Mouse (Mus musculus) forebrain, postnatal 0 days (tissue): ENCODE data around the gene Plxna4. TPM values are rescaled to one million over a fixed set of nuclear protein-coding genes. Genes with fewer than 3 reads are reported as not detected.
"Not testable (repeated sequence)": the region's sequence is repeated elsewhere in the genome, so short reads cannot be mapped to it uniquely, and the experiment has no call there.

Experiments
- ATAC-seq: fragments of 200-750 bp; cut with Nextera tagmentation; 2 replicates; pipeline ENCODE4 v1.8.0; 2017; ENCODE audit warnings: mild to moderate bottlenecking, moderate library complexity
- DNase-seq: peaks from one replicate; pipeline ENCODE4 v3.0.0-alpha.2; 2015
- H3K27ac ChIP-seq: fragments of 300-500 bp; sonication (generic); 2 replicates; pipeline ENCODE4 v1.5.1; 2014; ENCODE audit warnings: low read depth, mild to moderate bottlenecking, antibody characterized with exemption, low read length, moderate library complexity, mixed read lengths
- H3K27me3 ChIP-seq: fragments of 300-500 bp; sonication (generic); 2 replicates; pipeline ENCODE4 v1.6.1; 2014; ENCODE audit warnings: mild to moderate bottlenecking, low read length, mixed read lengths; ENCODE audit not compliant: insufficient read depth
- H3K36me3 ChIP-seq: fragments of 300-500 bp; sonication (generic); 2 replicates; pipeline ENCODE4 v1.6.1; 2014; ENCODE audit warnings: mild to moderate bottlenecking, moderate library complexity; ENCODE audit not compliant: insufficient read depth
- H3K4me1 ChIP-seq: fragments of 300-500 bp; sonication (generic); 2 replicates; pipeline ENCODE4 v1.6.1; 2014; ENCODE audit warnings: antibody characterized with exemption; ENCODE audit not compliant: insufficient read depth
- H3K4me2 ChIP-seq: fragments of 300-500 bp; sonication (generic); 2 replicates; pipeline ENCODE4 v1.6.1; 2014; ENCODE audit warnings: low read depth, mild to moderate bottlenecking, moderate library complexity
- H3K4me3 ChIP-seq: fragments of 300-500 bp; sonication (generic); 2 replicates; pipeline ENCODE4 v1.5.1; 2014; ENCODE audit warnings: low read depth, low read length, mixed read lengths
- H3K9ac ChIP-seq: fragments of 300-500 bp; sonication (generic); 2 replicates; pipeline ENCODE4 v1.6.1; 2014; ENCODE audit warnings: mild to moderate bottlenecking
- H3K9me3 ChIP-seq: fragments of 300-500 bp; sonication (generic); 2 replicates; pipeline ENCODE4 v1.6.1; 2016; ENCODE audit warnings: low read length
- CTCF ChIP-seq: sonication (generic); IDR thresholded peaks from 2 replicates; pipeline ENCODE4 v1.5.1; 2016; ENCODE audit warnings: antibody characterized with exemption, control low read depth, low read depth
- WGBS: fragments of 180-500 bp; shearing (Covaris S2); extraction: QIAGEN DNeasy Blood & Tissue Kit; methylation state at CpG from one replicate; pipeline ENCODE4 v1.1.7; 2014; 5-methylcytosine and 5-hydroxymethylcytosine counted together
- polyA plus RNA-seq: library from polyadenylated mRNA; unstranded; fragments of >200 nt; fragmentation: Nextera tagmentation; extraction: Ambion mirVana; gene quantifications from 2 replicates; pipeline ENCODE4 v1.2.1, GENCODE M21; 2015
- total RNA-seq: library from RNA; depleted of rRNA; stranded (reverse); fragments of >200 nt; gene quantifications from 2 replicates; pipeline ENCODE4 v1.2.3, GENCODE M21; 2014

The Plxna4 gene
- total and polyA plus RNA-seq, 2 experiments from 2014 or later: 12.0 to 51.5 TPM

- WGBS: 95% methylated on average over 3 of the region's 3 CpGs
- ATAC-seq (no peak), DNase-seq (no peak)
- no peak overlapping the region for H3K9ac ChIP-seq
- H3K36me3 ChIP-seq: peaks cover 13% of the 10 kb centered on the region
- no peak overlapping the region for H3K4me2 ChIP-seq
- peaks cover 4% of the 10 kb centered on the region; the same call in 1 of the 2 replicates for H3K4me1 ChIP-seq
- H3K27me3 ChIP-seq: no peaks in the 10 kb centered on the region
- H3K9me3 ChIP-seq: no peaks in the 10 kb centered on the region
- no peak overlapping the region for H3K4me3 ChIP-seq
- H3K27ac ChIP-seq: no peak overlapping the region
- TF ChIP-seq CTCF: no peak
These were observed 69.4 kb downstream of the Plxna4 start for GRCm38 (mm10) chr6:32518617-32519016.

- no peaks in the 10 kb centered on the region for H3K4me1 ChIP-seq
- TF ChIP-seq CTCF: no peak
- no peak overlapping the region for H3K27ac ChIP-seq
- no peaks in the 10 kb centered on the region for H3K27me3 ChIP-seq
- H3K9me3 ChIP-seq: no peaks in the 10 kb centered on the region
- H3K4me2 ChIP-seq: no peak overlapping the region
- H3K36me3 ChIP-seq: peaks cover 17% of the 10 kb centered on the region
- ATAC-seq: peak; percentile 43; the same call in 1 of the 2 replicates
- 26% methylated on average over 6 of the region's 6 CpGs for WGBS
- H3K9ac ChIP-seq: no peak overlapping the region
- peak; percentile 29 for DNase-seq
- no peak overlapping the region for H3K4me3 ChIP-seq
These were observed 73.9 kb downstream of the Plxna4 start for GRCm38 (mm10) chr6:32514096-32514495.

- WGBS: 92% methylated on average over 1 of the region's 1 CpGs
- Histone ChIP-seq H3K4me2 (no peak overlapping the region), H3K36me3 (peaks cover 12% of the 10 kb centered on the region), H3K4me3 (no peak overlapping the region), H3K4me1 (no peaks in the 10 kb centered on the region), H3K27ac (no peak overlapping the region), H3K9me3 (no peaks in the 10 kb centered on the region), H3K27me3 (no peaks in the 10 kb centered on the region), H3K9ac (no peak overlapping the region)
- ATAC-seq (no peak), DNase-seq (no peak)
- TF ChIP-seq CTCF: no peak
These were observed 76.0 kb downstream of the Plxna4 start for GRCm38 (mm10) chr6:32512010-32512409.

- no peak overlapping the region for H3K27ac ChIP-seq
- 84% methylated on average over 7 of the region's 7 CpGs for WGBS
- DNase-seq (no peak), ATAC-seq (0 out of 2 replicates have a peak, but pooled peaks have one; percentile 10)
- peaks cover 4% of the 10 kb centered on the region; the same call in 1 of the 2 replicates for H3K36me3 ChIP-seq
- no peaks in the 10 kb centered on the region for H3K4me1 ChIP-seq
- no peak overlapping the region for H3K4me3 ChIP-seq
- no peaks in the 10 kb centered on the region for H3K27me3 ChIP-seq
- H3K4me2 ChIP-seq: no peak overlapping the region
- no peak for TF ChIP-seq CTCF
- H3K9me3 ChIP-seq: no peaks in the 10 kb centered on the region
- H3K9ac ChIP-seq: no peak overlapping the region
These were observed 77.1 kb downstream of the Plxna4 start for GRCm38 (mm10) chr6:32510924-32511323.

GRCm38 (mm10) chr6:32510491-32510890 is 77.5 kb downstream of the Plxna4 start:
- H3K27me3 ChIP-seq: no peaks in the 10 kb centered on the region
- peaks cover 4% of the 10 kb centered on the region; the same call in 1 of the 2 replicates for H3K36me3 ChIP-seq
- H3K4me2 ChIP-seq: no peak overlapping the region
- H3K9ac ChIP-seq: no peak overlapping the region
- no peak for ATAC-seq
- H3K9me3 ChIP-seq: no peaks in the 10 kb centered on the region
- no peak overlapping the region for H3K4me3 ChIP-seq
- no peak for TF ChIP-seq CTCF
- 100% methylated on average over 1 of the region's 1 CpGs for WGBS
- 0 out of 2 replicates have a peak, but pooled peaks cover 1% of the 10 kb centered on the region for H3K4me1 ChIP-seq
- DNase-seq: no peak
- no peak overlapping the region for H3K27ac ChIP-seq

- H3K4me2 ChIP-seq: no peak overlapping the region
- no peak for TF ChIP-seq CTCF
- DNase-seq: no peak
- peaks cover 4% of the 10 kb centered on the region; the same call in 1 of the 2 replicates for H3K36me3 ChIP-seq
- H3K9me3 ChIP-seq: no peaks in the 10 kb centered on the region
- H3K9ac ChIP-seq: no peak overlapping the region
- H3K4me3 ChIP-seq: no peak overlapping the region
- 0 out of 2 replicates have a peak, but pooled peaks cover 3% of the 10 kb centered on the region for H3K4me1 ChIP-seq
- no peaks in the 10 kb centered on the region for H3K27me3 ChIP-seq
- H3K27ac ChIP-seq: no peak overlapping the region
- 64% methylated on average over 9 of the region's 9 CpGs for whole genome bisulfite sequencing
- no peak for ATAC-seq
These were observed 78.9 kb downstream of the Plxna4 start for GRCm38 (mm10) chr6:32509046-32509445.

- ATAC-seq (peak; percentile 34; the same call in 1 of the 2 replicates), DNase-seq (no peak)
These were observed 83.0 kb downstream of the Plxna4 start for GRCm38 (mm10) chr6:32504963-32505362.

GRCm38 (mm10) chr6:32501186-32501585 is 86.8 kb downstream of the Plxna4 start:
- 97% methylated on average over 1 of the region's 1 CpGs for WGBS
- DNase-seq, ATAC-seq: not testable (repeated sequence)

More at GRCm38 (mm10) chr6:32504963-32505362, 83.0 kb downstream of the Plxna4 start:
- Histone ChIP-seq H3K36me3 (no peaks in the 10 kb centered on the region), H3K4me3 (no peak overlapping the region), H3K9ac (no peak overlapping the region), H3K9me3 (no peaks in the 10 kb centered on the region), H3K27me3 (no peaks in the 10 kb centered on the region), H3K4me1 (0 out of 2 replicates have a peak, but pooled peaks cover 3% of the 10 kb centered on the region), H3K27ac (no peak overlapping the region), H3K4me2 (no peak overlapping the region)
- no peak for TF ChIP-seq CTCF
- 53% methylated on average over 5 of the region's 5 CpGs for WGBS

More at GRCm38 (mm10) chr6:32501186-32501585, 86.8 kb downstream of the Plxna4 start:
- H3K4me2 ChIP-seq, H3K36me3 ChIP-seq, H3K4me3 ChIP-seq, H3K9ac ChIP-seq, H3K27ac ChIP-seq, H3K4me1 ChIP-seq, H3K27me3 ChIP-seq, H3K9me3 ChIP-seq: not testable (repeated sequence)
